Mouse (Mus musculus) testis, postnatal 14 days (tissue): Measurements from ENCODE around the gene Flt3.

Experiments
- DNase-seq: peaks from one replicate; pipeline ENCODE4 v3.0.0; 2021; ENCODE audit warnings: low spot score

Gene Flt3

DNA sequence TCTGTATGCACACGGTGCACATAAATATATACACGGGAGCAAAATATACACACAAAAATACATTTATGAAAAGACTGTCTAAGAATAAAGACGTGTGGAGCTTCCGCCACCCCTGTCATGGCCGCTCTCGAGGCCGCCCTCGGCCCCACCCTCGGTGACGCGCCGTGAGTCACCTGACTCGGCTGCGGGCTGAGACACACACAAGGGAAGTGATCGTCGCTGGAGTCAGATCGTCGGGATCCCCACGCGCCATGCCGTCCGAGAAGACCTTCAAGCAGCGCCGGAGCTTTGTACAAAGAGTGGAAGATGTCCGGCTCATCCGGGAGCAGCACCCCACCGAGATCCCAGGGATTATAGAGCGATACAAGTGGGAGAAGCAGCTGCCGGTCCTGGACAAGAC is 8.4 kb upstream of the Flt3 start:
- no peak for DNase-seq

DNA sequence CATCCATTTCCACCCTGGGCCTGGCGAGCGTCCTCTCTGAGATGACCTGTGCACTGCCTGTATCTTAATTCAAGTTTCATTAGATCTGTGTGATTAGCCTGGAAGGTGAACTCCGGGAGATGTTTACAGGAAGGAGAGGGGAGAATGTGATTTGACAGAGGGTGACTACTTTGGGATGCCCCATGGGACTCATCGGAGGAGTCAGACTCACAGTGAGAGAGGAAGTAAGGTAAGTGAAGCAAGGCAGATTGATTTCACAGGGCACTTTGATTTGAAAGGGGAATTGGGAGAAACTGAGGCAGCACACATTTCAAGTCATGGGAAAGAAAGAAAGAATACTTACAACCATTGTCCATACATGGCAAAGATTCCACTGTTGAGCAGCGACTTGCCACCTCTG is 5.8 kb upstream of the Flt3 start:
- no peak for DNase-seq

DNA sequence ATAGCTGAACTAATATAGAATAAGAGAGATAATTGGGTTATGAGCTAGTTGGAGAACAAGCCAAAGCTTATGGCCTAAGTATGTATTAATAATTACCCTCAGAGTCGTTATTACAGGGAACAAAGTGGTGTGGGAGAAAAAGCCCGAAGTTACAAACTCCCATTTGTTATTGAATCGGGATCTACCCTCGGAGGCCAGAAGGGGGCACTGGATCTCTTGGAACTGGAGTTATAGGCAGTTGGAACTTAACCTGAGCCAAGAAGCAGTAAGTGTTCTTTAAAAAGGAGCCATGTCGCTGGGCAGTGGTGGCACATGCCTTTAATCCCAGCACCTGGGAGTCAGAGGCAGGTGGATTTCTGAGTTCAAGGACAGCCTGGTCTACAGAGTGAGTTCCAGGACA is 2.2 kb upstream of the Flt3 start:
- no peak for DNase-seq

DNA sequence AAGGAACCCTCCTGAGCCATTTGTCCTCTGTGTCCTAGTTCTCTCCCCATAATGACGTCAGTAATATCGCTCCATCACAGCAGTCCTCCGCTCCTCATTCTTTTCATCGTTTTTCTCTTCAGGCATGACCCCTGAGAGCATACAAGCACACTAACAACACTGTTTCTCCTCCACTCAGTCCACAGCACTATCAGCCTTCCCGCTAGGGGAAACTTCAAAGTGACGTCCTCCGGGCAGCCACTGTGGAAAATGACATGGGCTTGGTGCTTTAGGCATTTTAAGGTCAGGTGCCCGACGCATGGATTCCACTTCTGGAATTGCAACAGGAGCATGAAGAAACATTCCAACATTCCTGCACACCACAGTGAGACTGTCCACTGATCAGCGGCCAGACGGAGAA is 735 bp upstream of the Flt3 start:
- DNase-seq = no peak

DNA sequence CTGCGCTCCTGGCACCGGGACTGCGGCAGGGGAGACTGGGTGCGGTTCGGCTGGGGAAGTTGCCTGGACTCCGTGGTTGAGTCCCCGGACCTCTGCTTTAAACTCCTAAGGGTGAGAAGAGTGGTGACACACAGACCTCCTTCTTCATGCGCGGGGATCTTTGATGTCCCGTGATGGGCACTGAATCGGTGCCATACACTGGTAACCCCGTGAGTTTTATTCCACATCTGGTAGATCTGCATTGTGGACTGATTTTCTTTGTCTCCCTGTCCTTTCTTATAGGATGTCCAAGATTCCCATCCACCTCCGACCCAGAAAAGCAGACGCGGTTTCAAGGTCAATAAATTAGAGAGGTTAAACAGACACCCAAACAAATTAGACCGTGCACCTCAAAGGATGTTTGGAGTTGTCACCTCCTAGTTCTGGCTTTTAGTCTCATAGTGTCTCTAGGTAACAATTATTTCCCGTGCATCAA is 253 bp upstream of the Flt3 start:
- DNase-seq = no peak

DNA sequence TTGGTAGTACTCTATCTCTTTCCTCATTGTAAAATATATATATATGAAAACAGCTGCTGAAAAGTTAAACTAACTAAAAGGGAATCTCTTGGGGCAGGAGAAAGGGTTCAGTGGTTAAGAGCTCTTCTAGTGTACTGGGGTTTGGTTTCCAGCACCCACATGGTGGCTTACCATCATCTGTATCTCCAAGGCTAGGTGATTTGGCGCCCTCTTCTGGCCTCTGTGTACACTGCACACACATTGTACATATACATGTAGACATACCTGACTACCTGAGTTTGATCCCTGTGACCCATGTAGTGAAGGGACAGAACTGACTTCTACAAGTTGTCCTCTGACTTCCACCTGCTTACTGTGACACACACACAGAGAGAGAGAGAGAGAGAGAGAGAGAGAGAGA is 5.2 kb downstream of the Flt3 start:
- DNase-seq = peak; percentile 24

DNA sequence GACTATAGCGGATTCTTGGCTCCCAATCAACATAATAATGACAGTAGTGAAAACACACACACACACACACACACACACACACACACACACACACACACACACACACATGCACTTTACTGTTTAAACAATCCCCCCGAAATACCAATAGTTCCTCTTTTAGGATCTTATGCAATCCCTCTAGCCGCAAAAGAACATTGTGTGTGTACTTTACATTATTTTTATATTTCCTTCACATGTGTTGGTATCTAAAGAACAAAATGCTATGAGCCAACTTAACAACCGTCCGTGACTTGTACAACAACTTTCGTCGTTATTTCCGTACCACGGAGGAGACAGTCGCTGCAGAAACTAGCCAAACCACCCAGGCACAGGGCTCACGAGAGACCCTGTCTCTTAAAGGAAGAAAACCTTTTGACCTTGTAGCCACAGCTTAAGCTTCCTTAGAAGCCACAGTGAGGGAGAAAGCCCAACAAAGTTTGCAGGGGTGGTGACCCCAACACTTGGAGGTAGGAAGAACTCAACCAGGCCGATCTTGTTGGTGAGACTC is 7.5 kb downstream of the Flt3 start:
- no peak for DNase-seq

DNA sequence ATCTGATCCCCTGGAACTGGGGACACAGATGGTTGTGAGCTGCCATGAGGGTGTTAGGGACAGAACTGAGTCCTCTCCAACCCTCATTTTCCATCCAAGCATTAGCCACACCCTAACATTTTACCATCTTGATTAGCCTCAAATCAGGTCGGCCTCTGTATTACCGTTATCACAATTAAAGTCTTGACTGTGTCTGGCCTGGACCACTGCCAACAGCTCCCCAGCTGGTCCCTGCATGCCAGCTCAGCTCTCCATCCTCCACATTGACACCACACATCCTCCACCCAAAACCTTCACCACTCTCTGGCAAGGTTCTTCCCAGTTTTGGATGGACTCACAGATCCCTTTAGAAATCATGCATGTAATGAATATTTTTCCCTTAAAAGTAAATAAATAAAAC is 9.5 kb downstream of the Flt3 start:
- DNase-seq = no peak

DNA sequence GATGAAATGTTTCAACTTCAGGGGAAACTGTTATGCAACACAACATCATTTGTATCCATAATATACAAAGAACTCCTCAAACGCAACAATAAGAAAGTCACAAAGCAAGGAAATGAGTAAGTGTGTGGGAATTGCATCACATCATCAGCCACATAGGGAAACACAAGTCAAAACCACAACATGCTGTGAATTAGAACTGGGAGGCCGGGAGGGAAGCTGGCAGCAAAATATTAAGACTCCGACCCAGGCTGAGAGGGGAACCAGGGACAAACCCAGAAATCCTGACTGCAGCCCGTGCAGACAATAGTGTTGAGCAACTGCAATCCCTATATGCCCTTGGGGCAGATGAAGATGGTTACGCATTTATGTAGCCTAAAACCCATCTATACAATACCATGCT is 11.2 kb downstream of the Flt3 start:
- no peak for DNase-seq

DNA sequence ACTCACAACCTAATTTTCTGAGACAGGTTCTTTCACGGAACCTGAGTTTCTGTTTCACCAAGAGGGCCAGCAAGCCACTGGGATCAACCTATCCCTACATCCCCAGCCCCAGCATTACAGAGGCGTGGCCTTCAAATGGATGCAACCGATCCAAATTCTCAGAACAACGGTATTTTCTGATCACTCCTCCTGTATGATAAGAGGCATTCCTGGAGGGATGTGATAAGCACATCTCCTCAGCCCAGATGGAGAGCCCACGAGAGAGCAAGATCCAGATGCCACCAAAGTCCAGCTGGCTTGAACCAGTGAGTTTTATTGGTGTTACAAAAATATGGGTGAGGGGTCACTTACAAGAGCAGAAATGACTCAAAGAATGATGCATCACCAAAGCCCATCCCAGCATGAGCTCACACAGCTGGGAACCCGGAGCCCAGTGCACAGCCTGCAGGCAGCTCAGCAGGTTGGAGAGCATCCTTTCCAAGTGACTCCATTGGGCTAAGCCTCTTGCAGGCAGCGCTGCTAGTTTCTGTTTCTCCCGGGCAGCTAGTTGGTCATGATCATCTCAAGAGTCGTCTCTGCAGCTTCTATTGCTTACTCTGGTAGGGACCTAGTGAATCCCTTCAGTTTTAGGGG is 11.8 kb downstream of the Flt3 start:
- DNase-seq = no peak

DNA sequence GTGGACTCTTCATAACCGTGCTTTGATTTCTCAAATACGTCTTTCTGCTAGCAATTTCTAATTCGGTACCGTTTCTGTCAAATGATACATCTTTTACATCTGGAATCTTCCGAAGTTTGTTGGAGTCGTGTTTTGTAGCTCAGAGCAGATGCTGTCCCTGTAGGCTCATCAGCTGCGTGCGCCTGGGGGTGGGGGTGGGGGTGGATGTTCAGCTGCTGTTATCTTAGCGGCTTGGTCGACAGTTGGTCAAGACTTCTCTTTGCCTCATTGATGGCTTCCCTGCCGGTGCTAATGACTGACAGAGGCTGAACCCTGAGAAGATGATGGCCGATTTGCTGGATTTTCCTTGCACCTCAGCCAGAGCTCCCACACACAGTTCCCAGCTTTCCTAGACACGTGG is 13.4 kb downstream of the Flt3 start:
- DNase-seq = no peak

DNA sequence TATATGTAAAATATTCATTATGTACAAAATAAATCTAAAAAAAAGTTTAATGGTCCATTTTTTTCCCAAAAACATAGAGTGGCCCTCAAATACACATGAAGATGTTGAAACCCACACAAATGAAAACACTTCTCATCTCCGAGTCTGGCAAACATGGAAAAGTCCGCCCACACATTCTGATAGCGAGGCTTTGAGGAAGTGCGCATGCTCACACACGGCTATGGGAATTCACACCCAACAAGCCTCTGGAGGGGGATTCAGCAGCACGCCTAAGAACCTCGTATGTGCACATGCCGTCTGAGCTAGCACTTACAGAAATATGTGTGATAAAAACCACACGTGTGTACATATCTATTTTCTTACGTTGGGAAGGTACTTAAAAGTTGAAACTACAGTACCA is 18.9 kb downstream of the Flt3 start:
- DNase-seq = no peak

DNA sequence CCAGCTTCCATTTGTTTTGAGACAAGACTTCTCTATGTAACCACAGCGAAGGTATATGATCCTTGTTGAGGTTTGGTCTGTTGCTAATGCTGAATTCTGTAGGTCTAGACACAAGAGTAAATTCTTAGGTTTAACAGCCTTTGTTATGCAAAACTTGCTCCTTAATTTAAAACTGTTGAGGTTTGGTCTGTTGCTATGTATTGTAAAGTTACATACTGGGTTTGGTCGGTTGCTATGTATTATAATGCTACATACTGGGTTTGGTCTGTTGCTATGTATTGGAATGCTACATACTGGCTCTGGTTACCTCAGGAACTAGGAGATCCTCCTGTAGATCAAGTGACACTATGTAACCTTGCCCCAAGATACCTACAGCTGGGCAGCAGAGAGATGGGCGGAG is 20.8 kb downstream of the Flt3 start:
- DNase-seq = no peak

DNA sequence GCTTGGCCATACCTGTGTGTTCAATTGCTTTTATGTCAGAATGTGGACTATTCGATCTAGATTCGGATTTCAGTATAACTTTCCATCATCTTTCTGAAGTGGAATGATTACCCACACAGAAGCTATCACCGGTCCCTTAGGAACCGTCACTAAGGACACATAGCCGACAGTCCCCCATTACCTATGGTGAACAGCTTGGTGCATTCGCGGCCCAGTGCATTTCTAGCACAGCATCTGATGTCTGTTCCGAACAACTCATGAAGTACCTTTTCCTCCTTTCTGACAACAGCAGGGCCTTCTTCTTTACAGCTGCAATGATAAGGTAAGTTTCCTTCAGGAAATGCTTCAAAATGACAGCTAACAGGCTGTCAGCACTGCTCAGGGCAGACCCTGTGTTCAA is 30.0 kb downstream of the Flt3 start:
- no peak for DNase-seq

DNA sequence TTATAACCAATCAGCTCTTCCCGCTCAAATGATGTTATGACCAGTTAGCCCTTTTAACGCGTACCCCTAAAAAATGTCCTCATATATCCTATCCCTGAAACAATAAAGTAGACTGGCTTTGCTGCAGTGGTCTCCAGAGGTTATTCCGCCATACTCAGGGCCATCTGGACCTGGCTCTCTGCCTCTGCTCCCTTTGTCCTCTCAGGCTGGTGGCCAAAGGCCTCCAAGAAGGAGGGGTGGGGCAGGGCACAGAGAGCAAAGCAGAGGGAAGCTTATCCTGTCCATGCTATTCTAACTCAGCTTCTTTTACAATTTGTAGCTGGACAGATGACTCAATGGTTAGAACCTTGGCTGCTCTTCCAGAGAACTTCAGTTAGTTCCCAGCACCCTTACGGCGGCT is 32.1 kb downstream of the Flt3 start:
- DNase-seq = no peak

DNA sequence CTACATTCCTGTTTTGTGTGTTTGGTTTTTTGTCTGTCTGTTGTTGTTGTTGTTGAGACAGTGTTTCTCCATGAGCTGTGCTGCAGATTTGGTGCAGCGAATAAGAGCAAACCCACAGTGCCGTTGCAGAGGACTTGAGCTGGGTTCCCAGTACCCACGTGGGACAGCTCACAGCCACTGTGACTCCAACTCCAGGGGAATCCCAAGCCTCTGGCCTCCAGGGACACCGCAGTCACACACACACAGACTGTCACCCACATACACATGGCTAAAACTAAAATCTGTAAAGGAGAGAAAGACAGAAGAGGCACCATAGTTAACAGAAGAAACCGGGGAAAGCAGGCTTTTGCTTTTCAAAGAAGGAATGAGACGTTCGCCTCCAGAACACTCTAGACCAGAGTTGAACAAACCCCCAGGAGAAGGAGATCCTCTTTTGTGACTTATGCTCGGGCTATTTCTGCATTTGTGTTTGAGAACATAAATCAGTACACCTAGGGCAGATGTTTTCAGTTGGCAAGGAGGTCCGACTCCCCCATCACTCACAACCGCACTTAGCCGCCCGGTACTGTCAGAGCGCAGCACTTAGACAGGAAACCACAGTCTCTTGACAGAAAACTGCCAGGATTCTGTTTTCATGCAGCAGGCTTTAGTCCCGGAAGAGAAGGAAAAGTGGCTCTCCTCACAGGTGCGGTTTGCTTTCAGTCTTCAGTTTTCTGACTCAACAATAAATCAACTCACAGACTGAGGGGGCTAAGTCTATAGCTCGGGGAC is 34.1 kb downstream of the Flt3 start:
- no peak for DNase-seq

DNA sequence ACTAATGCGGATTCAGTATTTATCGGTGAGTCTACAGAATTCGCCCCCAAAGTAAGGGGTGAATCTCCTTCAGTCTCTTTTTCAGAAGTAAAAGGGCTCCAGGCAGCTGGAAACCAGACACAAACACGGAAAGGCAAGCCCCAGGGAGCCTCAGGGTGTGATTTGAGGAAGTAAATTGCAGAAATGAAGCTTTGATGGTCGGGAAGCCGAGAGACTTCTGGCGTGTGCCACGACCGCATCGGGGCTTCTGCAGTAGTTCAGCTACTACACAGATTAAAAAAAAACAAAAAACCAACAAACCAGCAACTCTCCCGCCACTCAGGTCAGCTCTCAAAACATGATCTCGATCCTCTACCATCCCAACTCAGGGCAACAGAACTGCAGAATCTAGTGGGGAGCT is 37.2 kb downstream of the Flt3 start:
- no peak for DNase-seq

DNA sequence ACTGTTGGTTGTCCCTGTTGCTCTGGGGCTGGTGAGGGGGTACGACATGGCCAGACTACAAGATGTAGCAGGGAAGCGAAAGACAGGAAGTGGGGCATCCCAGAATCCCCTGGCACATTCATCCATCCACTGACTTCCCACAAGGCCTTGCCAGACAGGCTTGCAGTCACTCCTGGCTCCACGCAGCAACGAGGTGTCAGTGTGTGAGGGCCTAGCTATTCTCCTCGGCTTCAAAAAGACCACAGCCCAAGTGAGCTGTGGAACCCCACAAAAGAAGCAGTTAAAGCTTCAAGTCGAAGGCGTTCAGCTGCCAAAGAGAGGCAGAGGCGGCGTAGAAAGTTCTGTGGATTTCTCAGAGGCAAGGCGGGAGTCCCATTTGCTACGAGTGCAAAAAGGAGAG is 41.8 kb downstream of the Flt3 start:
- no peak for DNase-seq

DNA sequence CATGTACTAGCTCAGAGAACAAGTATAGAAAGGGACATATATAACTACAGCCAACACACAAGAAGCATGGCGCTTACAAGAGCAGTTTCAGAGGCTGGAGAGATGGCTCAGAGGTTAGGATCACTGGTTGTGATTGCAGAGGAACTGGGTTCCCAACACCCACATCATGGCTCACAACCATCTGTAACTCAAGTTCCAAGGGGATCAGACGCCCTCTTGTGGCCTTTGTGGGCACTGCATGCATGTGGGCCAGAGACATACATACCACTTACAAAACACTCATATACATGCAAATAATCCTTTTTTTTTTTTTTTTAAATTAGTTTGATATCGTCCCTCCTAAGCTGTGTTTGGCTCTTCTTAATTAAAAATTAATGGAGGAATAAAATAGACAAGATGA is 42.8 kb downstream of the Flt3 start:
- DNase-seq = peak; percentile 45

DNA sequence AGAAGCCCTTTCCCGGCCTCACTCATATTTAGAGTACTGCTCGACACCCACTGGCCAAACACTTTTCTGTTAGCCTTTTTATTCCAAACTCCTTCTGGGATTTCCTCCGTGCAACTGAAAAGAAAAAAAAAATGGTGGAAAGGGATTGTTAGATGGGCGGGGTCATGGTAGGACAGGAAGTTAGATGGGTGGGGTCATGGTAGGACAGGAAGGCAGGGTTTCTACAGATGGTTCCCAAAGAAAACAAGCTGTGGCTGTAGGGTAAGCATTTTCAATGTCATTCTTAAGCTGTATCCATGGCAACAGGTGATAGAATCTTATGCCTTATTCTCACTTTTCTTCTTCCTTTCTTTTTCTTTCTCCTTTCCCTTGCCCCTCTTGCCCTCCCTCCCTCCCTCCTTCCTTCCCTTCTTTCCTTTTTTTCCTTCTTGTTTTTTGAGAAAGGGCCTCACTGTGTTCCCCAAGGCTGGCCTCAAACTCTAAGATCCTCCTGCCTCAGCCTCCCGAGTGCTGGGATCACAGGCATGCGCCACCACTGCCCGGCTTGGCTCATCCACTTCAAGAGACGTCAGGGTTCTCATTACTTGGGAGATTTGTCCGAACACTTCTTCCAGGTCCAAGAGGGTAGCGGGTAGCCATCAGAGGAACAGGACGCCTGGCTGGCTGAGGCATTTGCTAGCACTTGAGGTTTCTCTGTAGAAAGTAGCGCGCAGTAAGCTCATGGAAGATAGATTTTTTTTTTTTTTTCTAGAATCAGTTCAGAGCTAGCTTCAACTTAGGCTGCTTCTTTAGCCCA is 43.8 kb downstream of the Flt3 start:
- no peak for DNase-seq

DNA sequence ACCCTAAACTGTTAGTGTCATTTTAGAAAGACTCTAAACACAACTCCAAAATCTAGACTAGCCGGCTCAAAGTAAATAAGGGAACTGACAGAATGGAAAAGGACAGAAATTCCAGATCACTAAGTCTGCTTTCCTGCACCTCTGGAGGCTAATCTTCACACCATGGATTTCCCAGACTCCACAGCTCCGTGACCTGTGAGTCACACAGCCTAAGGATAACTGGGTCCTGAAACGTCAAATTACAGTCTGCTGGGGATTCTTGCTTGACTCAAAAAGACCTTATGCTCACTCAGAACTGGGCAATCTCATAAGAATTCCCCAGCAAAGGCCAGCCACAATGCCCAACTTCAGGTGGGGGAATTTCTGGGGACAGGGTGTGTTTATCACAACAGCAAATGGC is 44.5 kb downstream of the Flt3 start:
- no peak for DNase-seq

DNA sequence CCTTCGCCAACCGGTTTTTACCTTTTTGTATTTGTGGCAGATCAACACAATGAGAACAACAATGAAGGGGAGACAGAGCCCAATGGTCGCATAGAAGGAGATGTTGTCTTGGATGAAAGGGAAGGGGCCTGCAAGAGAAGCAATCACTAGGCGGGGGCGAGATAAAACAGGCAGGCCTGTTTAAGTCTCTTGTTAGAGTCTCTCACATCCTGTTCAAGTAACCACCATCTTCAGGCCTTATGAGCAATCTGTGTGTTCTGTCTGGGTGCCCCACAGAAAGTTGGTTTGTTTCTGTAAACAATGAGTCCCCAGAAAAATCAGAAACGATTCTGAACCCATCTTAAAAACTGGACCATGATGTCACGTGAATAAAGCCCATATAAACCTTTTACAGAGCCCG is 45.3 kb downstream of the Flt3 start:
- no peak for DNase-seq
